Mouse (Mus musculus): ENCODE results near the gene Nav3. TPM values are rescaled to one million over a fixed set of nuclear protein-coding genes. Genes with fewer than 3 reads are reported as not detected.

Nav3 gene
- polyA plus RNA-seq, 1 experiment from 2014 or later = 10.5 TPM

GRCm38 (mm10) chr10:110102231-110102630 is 353.8 kb downstream of the Nav3 start:
- ATAC-seq (ENCODE audit: insufficient read depth, low FRiP score, low TSS enrichment) = no peak
- Histone ChIP-seq H3K27me3 (ENCODE audit: control insufficient read depth, insufficient read depth, low read length) (no peaks in the 10 kb centered on the region), H3K36me3 (ENCODE audit: control insufficient read depth, insufficient read depth, low read length) (no peaks in the 10 kb centered on the region), H3K9me3 (ENCODE audit: control insufficient read depth, low read length) (no peaks in the 10 kb centered on the region), H3K27ac (ENCODE audit: low read depth, low read length) (no peak overlapping the region), H3K4me3 (ENCODE audit: low read depth, low read length) (no peak overlapping the region), H3K9ac (ENCODE audit: low read length) (no peak overlapping the region), H3K4me1 (ENCODE audit: control insufficient read depth, insufficient read depth, low read length) (no peaks in the 10 kb centered on the region), H3K4me2 (ENCODE audit: low read depth) (no peak overlapping the region)
- WGBS = 55% methylated on average over 4 of the region's 4 CpGs
- no peak for DNase-seq (ENCODE audit: low spot score)

GRCm38 (mm10) chr10:110094433-110094832 is 361.6 kb downstream of the Nav3 start:
- Histone ChIP-seq H3K4me1 (ENCODE audit: control insufficient read depth, insufficient read depth, low read length) (no peaks in the 10 kb centered on the region), H3K27me3 (ENCODE audit: control insufficient read depth, insufficient read depth, low read length) (no peaks in the 10 kb centered on the region), H3K27ac (ENCODE audit: low read depth, low read length) (no peak overlapping the region), H3K36me3 (ENCODE audit: control insufficient read depth, insufficient read depth, low read length) (no peaks in the 10 kb centered on the region), H3K9me3 (ENCODE audit: control insufficient read depth, low read length) (no peaks in the 10 kb centered on the region), H3K4me2 (ENCODE audit: low read depth) (no peak overlapping the region), H3K4me3 (ENCODE audit: low read depth, low read length) (no peak overlapping the region), H3K9ac (ENCODE audit: low read length) (no peak overlapping the region)
- no peak for ATAC-seq (ENCODE audit: insufficient read depth, low FRiP score, low TSS enrichment)
- DNase-seq (ENCODE audit: low spot score) = no peak

- H3K27me3 ChIP-seq (ENCODE audit: control insufficient read depth, insufficient read depth, low read length) = no peaks in the 10 kb centered on the region
- no peaks in the 10 kb centered on the region for H3K36me3 ChIP-seq (ENCODE audit: control insufficient read depth, insufficient read depth, low read length)
- DNase-seq (ENCODE audit: low spot score) (no peak), ATAC-seq (ENCODE audit: insufficient read depth, low FRiP score, low TSS enrichment) (no peak)
- WGBS = 81% methylated on average over 5 of the region's 5 CpGs
- no peak overlapping the region for H3K4me3 ChIP-seq (ENCODE audit: low read depth, low read length)
- H3K4me2 ChIP-seq (ENCODE audit: low read depth) = no peak overlapping the region
- no peak overlapping the region for H3K9ac ChIP-seq (ENCODE audit: low read length)
- H3K4me1 ChIP-seq (ENCODE audit: control insufficient read depth, insufficient read depth, low read length) = no peaks in the 10 kb centered on the region
- H3K9me3 ChIP-seq (ENCODE audit: control insufficient read depth, low read length) = no peaks in the 10 kb centered on the region
- H3K27ac ChIP-seq (ENCODE audit: low read depth, low read length) = no peak overlapping the region
Measured at GRCm38 (mm10) chr10:110088444-110089061, 367.5 kb downstream of the Nav3 start.

- H3K4me1 ChIP-seq (ENCODE audit: control insufficient read depth, insufficient read depth, low read length) = no peaks in the 10 kb centered on the region
- no peaks in the 10 kb centered on the region for H3K9me3 ChIP-seq (ENCODE audit: control insufficient read depth, low read length)
- H3K9ac ChIP-seq (ENCODE audit: low read length) = no peak overlapping the region
- ATAC-seq (ENCODE audit: insufficient read depth, low FRiP score, low TSS enrichment) = no peak
- DNase-seq (ENCODE audit: low spot score) = no peak
- H3K27me3 ChIP-seq (ENCODE audit: control insufficient read depth, insufficient read depth, low read length) = no peaks in the 10 kb centered on the region
- H3K4me3 ChIP-seq (ENCODE audit: low read depth, low read length) = no peak overlapping the region
- no peaks in the 10 kb centered on the region for H3K36me3 ChIP-seq (ENCODE audit: control insufficient read depth, insufficient read depth, low read length)
- H3K4me2 ChIP-seq (ENCODE audit: low read depth) = no peak overlapping the region
- WGBS = 86% methylated on average over 1 of the region's 1 CpGs
- H3K27ac ChIP-seq (ENCODE audit: low read depth, low read length) = no peak overlapping the region
Measured at GRCm38 (mm10) chr10:110085903-110086302, 370.1 kb downstream of the Nav3 start.

GRCm38 (mm10) chr10:110085156-110085555 is 370.8 kb downstream of the Nav3 start:
- Histone ChIP-seq H3K36me3 (ENCODE audit: control insufficient read depth, insufficient read depth, low read length) (no peaks in the 10 kb centered on the region), H3K4me1 (ENCODE audit: control insufficient read depth, insufficient read depth, low read length) (no peaks in the 10 kb centered on the region), H3K4me2 (ENCODE audit: low read depth) (no peak overlapping the region), H3K9me3 (ENCODE audit: control insufficient read depth, low read length) (no peaks in the 10 kb centered on the region), H3K27ac (ENCODE audit: low read depth, low read length) (no peak overlapping the region), H3K9ac (ENCODE audit: low read length) (no peak overlapping the region), H3K27me3 (ENCODE audit: control insufficient read depth, insufficient read depth, low read length) (no peaks in the 10 kb centered on the region), H3K4me3 (ENCODE audit: low read depth, low read length) (no peak overlapping the region)
- peak; percentile 62 for DNase-seq (ENCODE audit: low spot score)
- ATAC-seq (ENCODE audit: insufficient read depth, low FRiP score, low TSS enrichment) = 0 out of 2 replicates have a peak, but pooled peaks have one; percentile 45
- 11% methylated on average over 5 of the region's 5 CpGs for WGBS

DNA sequence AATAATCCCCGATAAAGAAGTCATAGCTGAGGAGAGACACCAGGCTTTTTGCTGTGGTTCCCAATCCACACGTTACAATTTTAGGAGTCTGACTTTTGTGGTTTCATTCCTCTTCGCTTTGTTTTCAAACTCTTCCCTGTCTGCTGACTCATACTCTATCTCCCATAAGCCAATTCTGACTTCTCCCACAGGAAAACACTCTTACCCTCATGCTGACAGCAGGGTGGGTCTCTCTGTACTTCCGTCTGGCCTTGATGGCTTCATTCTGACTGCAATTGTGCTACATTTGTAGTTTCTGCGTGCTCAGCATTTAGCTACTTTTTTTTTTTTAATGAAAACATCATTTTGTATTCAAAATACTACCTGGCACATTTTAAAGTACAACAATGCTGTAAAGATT is 379.4 kb downstream of the Nav3 start:
- 91% methylated on average over 5 of the region's 5 CpGs for WGBS
- no peak for DNase-seq (ENCODE audit: low spot score)
- Histone ChIP-seq H3K27ac (ENCODE audit: low read depth, low read length) (no peak overlapping the region), H3K27me3 (ENCODE audit: control insufficient read depth, insufficient read depth, low read length) (no peaks in the 10 kb centered on the region), H3K4me1 (ENCODE audit: control insufficient read depth, insufficient read depth, low read length) (no peaks in the 10 kb centered on the region), H3K9ac (ENCODE audit: low read length) (no peak overlapping the region), H3K4me2 (ENCODE audit: low read depth) (no peak overlapping the region), H3K36me3 (ENCODE audit: control insufficient read depth, insufficient read depth, low read length) (no peaks in the 10 kb centered on the region), H3K9me3 (ENCODE audit: control insufficient read depth, low read length) (no peaks in the 10 kb centered on the region), H3K4me3 (ENCODE audit: low read depth, low read length) (no peak overlapping the region)
- no peak for ATAC-seq (ENCODE audit: insufficient read depth, low FRiP score, low TSS enrichment)

- 88% methylated on average over 8 of the region's 8 CpGs for WGBS
- ATAC-seq (ENCODE audit: insufficient read depth, low FRiP score, low TSS enrichment) = no peak
- H3K27me3 ChIP-seq (ENCODE audit: control insufficient read depth, insufficient read depth, low read length) = no peaks in the 10 kb centered on the region
- no peak overlapping the region for H3K9ac ChIP-seq (ENCODE audit: low read length)
- no peaks in the 10 kb centered on the region for H3K36me3 ChIP-seq (ENCODE audit: control insufficient read depth, insufficient read depth, low read length)
- H3K27ac ChIP-seq (ENCODE audit: low read depth, low read length) = no peak overlapping the region
- no peak overlapping the region for H3K4me3 ChIP-seq (ENCODE audit: low read depth, low read length)
- H3K4me2 ChIP-seq (ENCODE audit: low read depth) = no peak overlapping the region
- no peaks in the 10 kb centered on the region for H3K9me3 ChIP-seq (ENCODE audit: control insufficient read depth, low read length)
- DNase-seq (ENCODE audit: low spot score) = no peak
- H3K4me1 ChIP-seq (ENCODE audit: control insufficient read depth, insufficient read depth, low read length) = no peaks in the 10 kb centered on the region
Measured at GRCm38 (mm10) chr10:110072355-110072754, 383.6 kb downstream of the Nav3 start.

- 79% methylated on average over 5 of the region's 5 CpGs for WGBS
- no peak overlapping the region for H3K27ac ChIP-seq (ENCODE audit: low read depth, low read length)
- no peak overlapping the region for H3K4me2 ChIP-seq (ENCODE audit: low read depth)
- no peaks in the 10 kb centered on the region for H3K9me3 ChIP-seq (ENCODE audit: control insufficient read depth, low read length)
- H3K4me1 ChIP-seq (ENCODE audit: control insufficient read depth, insufficient read depth, low read length) = no peaks in the 10 kb centered on the region
- H3K27me3 ChIP-seq (ENCODE audit: control insufficient read depth, insufficient read depth, low read length) = no peaks in the 10 kb centered on the region
- H3K4me3 ChIP-seq (ENCODE audit: low read depth, low read length) = no peak overlapping the region
- H3K36me3 ChIP-seq (ENCODE audit: control insufficient read depth, insufficient read depth, low read length) = no peaks in the 10 kb centered on the region
- DNase-seq (ENCODE audit: low spot score) (no peak), ATAC-seq (ENCODE audit: insufficient read depth, low FRiP score, low TSS enrichment) (no peak)
- no peak overlapping the region for H3K9ac ChIP-seq (ENCODE audit: low read length)
Measured at GRCm38 (mm10) chr10:110061166-110061565, 394.8 kb downstream of the Nav3 start.

- 68% methylated on average over 4 of the region's 4 CpGs for WGBS
- ATAC-seq (ENCODE audit: insufficient read depth, low FRiP score, low TSS enrichment) = no peak
- H3K27ac ChIP-seq (ENCODE audit: low read depth, low read length) = no peak overlapping the region
Measured at GRCm38 (mm10) chr10:110037547-110037946, 418.5 kb downstream of the Nav3 start.

More at GRCm38 (mm10) chr10:110037547-110037946, 418.5 kb downstream of the Nav3 start:
- Histone ChIP-seq H3K36me3 (ENCODE audit: control insufficient read depth, insufficient read depth, low read length) (no peaks in the 10 kb centered on the region), H3K9ac (ENCODE audit: low read length) (no peak overlapping the region), H3K4me3 (ENCODE audit: low read depth, low read length) (no peak overlapping the region), H3K4me1 (ENCODE audit: control insufficient read depth, insufficient read depth, low read length) (no peaks in the 10 kb centered on the region), H3K27me3 (ENCODE audit: control insufficient read depth, insufficient read depth, low read length) (no peaks in the 10 kb centered on the region), H3K9me3 (ENCODE audit: control insufficient read depth, low read length) (no peaks in the 10 kb centered on the region), H3K4me2 (ENCODE audit: low read depth) (no peak overlapping the region)
- no peak for DNase-seq (ENCODE audit: low spot score)

All from neural tube, embryonic 11.5 days (tissue).